Mouse (Mus musculus): ENCODE data around the gene Plekhm3. TPM values are rescaled to one million over a fixed set of nuclear protein-coding genes. Genes with fewer than 3 reads are reported as not detected.

The Plekhm3 gene
- total and polyA plus RNA-seq, 2 experiments from 2014 or later = 6.1 to 12.4 TPM

- H3K9ac ChIP-seq (replicated peaks; ENCODE audit: low read length) = no peak overlapping the region
- no peak for TF ChIP-seq CTCF (IDR thresholded peaks at IDR 0.05; ENCODE audit: low read depth)
- 78% methylated on average over 1 of the region's 1 CpGs for WGBS
Observed at GRCm38 (mm10) chr1:64875156-64875555, 81.5 kb downstream of the Plekhm3 start.

GRCm38 (mm10) chr1:64871956-64872355 is 84.7 kb downstream of the Plekhm3 start:
- no peak overlapping the region for H3K27ac ChIP-seq
- no peaks in the 10 kb centered on the region for H3K9me3 ChIP-seq (ENCODE audit: low read length)
- no peak for ATAC-seq
- H3K4me3 ChIP-seq (ENCODE audit: low read length) = no peak overlapping the region
- H3K9ac ChIP-seq (replicated peaks; ENCODE audit: low read length) = no peak overlapping the region
- H3K36me3 ChIP-seq (ENCODE audit: insufficient read depth, low read length) = no peaks in the 10 kb centered on the region
- TF ChIP-seq CTCF (IDR thresholded peaks at IDR 0.05; ENCODE audit: low read depth) = no peak
- no peak for DNase-seq (ENCODE audit: low spot score)
- 83% methylated on average over 5 of the region's 5 CpGs for WGBS
- no peaks in the 10 kb centered on the region for H3K4me1 ChIP-seq (ENCODE audit: insufficient read depth, low read length)
- no peak overlapping the region for H3K4me2 ChIP-seq (ENCODE audit: low read depth, low read length)
- H3K27me3 ChIP-seq (ENCODE audit: insufficient read depth, low read length) = no peaks in the 10 kb centered on the region

More at GRCm38 (mm10) chr1:64875156-64875555, 81.5 kb downstream of the Plekhm3 start:
- no peaks in the 10 kb centered on the region for H3K27me3 ChIP-seq (ENCODE audit: insufficient read depth, low read length)
- no peak overlapping the region for H3K27ac ChIP-seq
- H3K36me3 ChIP-seq (ENCODE audit: insufficient read depth, low read length) = no peaks in the 10 kb centered on the region
- H3K9me3 ChIP-seq (ENCODE audit: low read length) = no peaks in the 10 kb centered on the region
- DNase-seq (ENCODE audit: low spot score) (no peak), ATAC-seq (no peak)
- H3K4me3 ChIP-seq (ENCODE audit: low read length) = no peak overlapping the region
- H3K4me1 ChIP-seq (ENCODE audit: insufficient read depth, low read length) = no peaks in the 10 kb centered on the region
- H3K4me2 ChIP-seq (ENCODE audit: low read depth, low read length) = no peak overlapping the region

GRCm38 (mm10) chr1:64867684-64868083 is 88.9 kb downstream of the Plekhm3 start:
- WGBS = 77% methylated on average over 4 of the region's 4 CpGs
- H3K27me3 ChIP-seq (ENCODE audit: insufficient read depth, low read length) = no peaks in the 10 kb centered on the region
- no peaks in the 10 kb centered on the region for H3K4me1 ChIP-seq (ENCODE audit: insufficient read depth, low read length)
- H3K4me2 ChIP-seq (ENCODE audit: low read depth, low read length) = no peak overlapping the region
- no peaks in the 10 kb centered on the region for H3K9me3 ChIP-seq (ENCODE audit: low read length)
- no peak for TF ChIP-seq CTCF (IDR thresholded peaks at IDR 0.05; ENCODE audit: low read depth)
- DNase-seq (ENCODE audit: low spot score) = no peak
- no peak overlapping the region for H3K27ac ChIP-seq
- H3K9ac ChIP-seq (replicated peaks; ENCODE audit: low read length) = no peak overlapping the region
- H3K4me3 ChIP-seq (ENCODE audit: low read length) = no peak overlapping the region
- ATAC-seq = no peak
- no peaks in the 10 kb centered on the region for H3K36me3 ChIP-seq (ENCODE audit: insufficient read depth, low read length)

GRCm38 (mm10) chr1:64866140-64866539 is 90.5 kb downstream of the Plekhm3 start:
- Histone ChIP-seq H3K4me2 (ENCODE audit: low read depth, low read length) (no peak overlapping the region), H3K27me3 (ENCODE audit: insufficient read depth, low read length) (no peaks in the 10 kb centered on the region), H3K9me3 (ENCODE audit: low read length) (no peaks in the 10 kb centered on the region), H3K4me3 (ENCODE audit: low read length) (no peak overlapping the region), H3K27ac (no peak overlapping the region), H3K9ac (replicated peaks; ENCODE audit: low read length) (no peak overlapping the region), H3K36me3 (ENCODE audit: insufficient read depth, low read length) (no peaks in the 10 kb centered on the region), H3K4me1 (ENCODE audit: insufficient read depth, low read length) (no peaks in the 10 kb centered on the region)
- WGBS = 80% methylated on average over 1 of the region's 1 CpGs
- no peak for ATAC-seq
- no peak for TF ChIP-seq CTCF (IDR thresholded peaks at IDR 0.05; ENCODE audit: low read depth)
- DNase-seq (ENCODE audit: low spot score) = no peak

GRCm38 (mm10) chr1:64860235-64860920 is 96.2 kb downstream of the Plekhm3 start:
- no peak for TF ChIP-seq CTCF (IDR thresholded peaks at IDR 0.05; ENCODE audit: low read depth)

GRCm38 (mm10) chr1:64859826-64860225 is 96.8 kb downstream of the Plekhm3 start:
- Histone ChIP-seq H3K36me3 (ENCODE audit: insufficient read depth, low read length) (no peaks in the 10 kb centered on the region), H3K9ac (replicated peaks; ENCODE audit: low read length) (no peak overlapping the region), H3K4me3 (ENCODE audit: low read length) (no peak overlapping the region), H3K27me3 (ENCODE audit: insufficient read depth, low read length) (no peaks in the 10 kb centered on the region), H3K4me2 (ENCODE audit: low read depth, low read length) (no peak overlapping the region), H3K9me3 (ENCODE audit: low read length) (no peaks in the 10 kb centered on the region), H3K27ac (no peak overlapping the region), H3K4me1 (ENCODE audit: insufficient read depth, low read length) (no peaks in the 10 kb centered on the region)
- TF ChIP-seq CTCF (IDR thresholded peaks at IDR 0.05; ENCODE audit: low read depth) = no peak
- 89% methylated on average over 5 of the region's 5 CpGs for WGBS
- DNase-seq (ENCODE audit: low spot score) (no peak), ATAC-seq (no peak)

More at GRCm38 (mm10) chr1:64860235-64860920, 96.2 kb downstream of the Plekhm3 start:
- H3K27me3 ChIP-seq (ENCODE audit: insufficient read depth, low read length) = no peaks in the 10 kb centered on the region
- no peak overlapping the region for H3K4me3 ChIP-seq (ENCODE audit: low read length)
- H3K27ac ChIP-seq = no peak overlapping the region
- 80% methylated on average over 11 of the region's 11 CpGs for WGBS
- H3K36me3 ChIP-seq (ENCODE audit: insufficient read depth, low read length) = no peaks in the 10 kb centered on the region
- DNase-seq (ENCODE audit: low spot score) = no peak
- no peak overlapping the region for H3K9ac ChIP-seq (replicated peaks; ENCODE audit: low read length)
- no peak for ATAC-seq
- H3K4me1 ChIP-seq (ENCODE audit: insufficient read depth, low read length) = no peaks in the 10 kb centered on the region
- H3K9me3 ChIP-seq (ENCODE audit: low read length) = no peaks in the 10 kb centered on the region
- H3K4me2 ChIP-seq (ENCODE audit: low read depth, low read length) = no peak overlapping the region

- no peaks in the 10 kb centered on the region for H3K9me3 ChIP-seq (ENCODE audit: low read length)
- no peak overlapping the region for H3K9ac ChIP-seq (replicated peaks; ENCODE audit: low read length)
- TF ChIP-seq CTCF (IDR thresholded peaks at IDR 0.05; ENCODE audit: low read depth) = no peak
- no peak overlapping the region for H3K27ac ChIP-seq
- H3K27me3 ChIP-seq (ENCODE audit: insufficient read depth, low read length) = no peaks in the 10 kb centered on the region
- WGBS = 57% methylated on average over 5 of the region's 5 CpGs
- H3K4me2 ChIP-seq (ENCODE audit: low read depth, low read length) = no peak overlapping the region
- H3K4me1 ChIP-seq (ENCODE audit: insufficient read depth, low read length) = no peaks in the 10 kb centered on the region
- ATAC-seq (no peak), DNase-seq (ENCODE audit: low spot score) (no peak)
- no peak overlapping the region for H3K4me3 ChIP-seq (ENCODE audit: low read length)
- no peaks in the 10 kb centered on the region for H3K36me3 ChIP-seq (ENCODE audit: insufficient read depth, low read length)
Observed at GRCm38 (mm10) chr1:64854835-64855234, 101.8 kb downstream of the Plekhm3 start.

Data from hindbrain, postnatal 0 days (tissue).